Mouse (Mus musculus): ENCODE results near the gene Ranbp9. TPM values are rescaled to one million over a fixed set of nuclear protein-coding genes. Genes with fewer than 3 reads are reported as not detected.

The Ranbp9 gene
- polyA plus RNA-seq, 1 experiment, result 13.7 TPM

DNA sequence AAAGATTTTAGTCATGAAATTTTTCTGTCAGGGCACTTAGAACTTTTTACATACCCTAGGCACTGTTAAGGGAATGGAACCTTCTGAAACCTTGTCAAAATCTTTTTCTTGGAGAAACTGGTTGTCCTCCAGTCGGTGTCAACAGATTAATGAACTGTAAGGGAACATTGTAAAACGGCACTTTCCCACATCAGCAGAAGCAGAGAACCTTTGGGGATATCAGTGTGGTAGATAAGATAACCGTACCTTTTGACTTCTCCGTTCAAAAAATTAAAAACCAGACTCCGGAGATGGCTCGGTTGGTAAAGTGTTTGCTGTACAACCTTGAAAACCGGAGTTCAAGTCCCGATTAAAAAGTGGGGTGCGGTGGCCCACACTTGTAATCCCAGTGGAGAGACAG lies 1.7 kb upstream of the Ranbp9 start:
- Histone ChIP-seq H3K4me3 (ENCODE audit: low read depth, low read length) (no peak overlapping the region), H3K27me3 (ENCODE audit: control insufficient read depth, insufficient read depth, low read length) (no peaks in the 10 kb centered on the region), H3K4me1 (ENCODE audit: control insufficient read depth, insufficient read depth, insufficient read length, low read length) (peaks cover 5% of the 10 kb centered on the region; the same call in 1 of the 2 replicates), H3K36me3 (ENCODE audit: control insufficient read depth, insufficient read depth, low read length) (no peaks in the 10 kb centered on the region), H3K27ac (ENCODE audit: insufficient read depth, low read depth, low read length) (no peak overlapping the region)
- whole genome bisulfite sequencing, result 78% methylated on average over 9 of the region's 9 CpGs
- TF ChIP-seq POLR2A (IDR thresholded peaks at IDR 0.05; ENCODE audit: low read depth, low read length), result no peak
- TF ChIP-seq CTCF (IDR thresholded peaks at IDR 0.05; ENCODE audit: extremely low read depth, insufficient read length, insufficient replicate concordance, low read depth, low read length), result no peak

DNA sequence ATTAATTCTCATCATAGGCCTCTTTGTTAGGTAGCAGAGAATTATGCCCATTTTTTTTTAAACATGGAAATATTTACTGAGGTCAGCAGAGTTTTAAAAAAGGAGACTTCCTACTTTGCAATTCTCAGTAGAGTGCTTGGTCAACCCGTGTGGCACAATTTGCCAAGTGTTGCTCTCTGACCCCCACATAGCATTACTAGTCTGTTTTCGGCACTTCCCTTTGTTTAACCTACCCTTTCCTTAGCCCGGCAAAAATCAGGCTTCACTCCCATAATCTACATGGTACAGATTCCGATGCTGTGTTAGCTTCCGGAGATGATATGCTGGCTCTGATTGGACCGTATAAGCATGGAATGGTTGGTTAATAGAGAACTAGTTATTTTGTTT lies 770 bp upstream of the Ranbp9 start:
- Histone ChIP-seq H3K27ac (ENCODE audit: insufficient read depth, low read depth, low read length) (peak overlapping the region; percentile 76; the same call in 1 of the 2 replicates), H3K4me3 (ENCODE audit: low read depth, low read length) (peak overlapping the region; percentile 79; the same call in 1 of the 2 replicates), H3K4me1 (ENCODE audit: control insufficient read depth, insufficient read depth, insufficient read length, low read length) (peaks cover 5% of the 10 kb centered on the region; the same call in 1 of the 2 replicates), H3K36me3 (ENCODE audit: control insufficient read depth, insufficient read depth, low read length) (no peaks in the 10 kb centered on the region), H3K27me3 (ENCODE audit: control insufficient read depth, insufficient read depth, low read length) (no peaks in the 10 kb centered on the region)
- TF ChIP-seq POLR2A (IDR thresholded peaks at IDR 0.05; ENCODE audit: low read depth, low read length), result no peak
- no peak for TF ChIP-seq CTCF (IDR thresholded peaks at IDR 0.05; ENCODE audit: extremely low read depth, insufficient read length, insufficient replicate concordance, low read depth, low read length)
- WGBS, result 51% methylated on average over 6 of the region's 6 CpGs

DNA sequence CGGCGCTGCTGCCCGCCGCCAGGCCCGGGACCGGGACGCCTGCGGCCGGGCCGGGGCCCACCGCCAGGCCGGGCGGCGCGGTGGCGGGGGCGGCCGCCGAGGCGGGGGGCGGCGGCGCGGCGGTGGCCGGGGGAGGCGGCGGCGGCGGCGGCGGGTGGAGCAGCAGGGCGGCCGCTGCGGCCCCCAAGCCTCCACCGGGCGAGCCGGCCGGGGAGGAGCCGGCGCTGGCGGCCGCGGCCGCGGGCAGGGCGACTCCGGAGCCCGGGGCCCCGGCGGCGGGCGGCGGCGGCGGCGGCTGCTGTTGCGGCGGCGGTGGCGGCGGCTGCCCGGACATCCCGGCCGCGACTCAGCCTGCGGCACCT lies 506 bp downstream of the Ranbp9 start:
- Histone ChIP-seq H3K36me3 (ENCODE audit: control insufficient read depth, insufficient read depth, low read length) (no peaks in the 10 kb centered on the region), H3K27ac (ENCODE audit: insufficient read depth, low read depth, low read length) (peak overlapping the region; percentile 98), H3K4me1 (ENCODE audit: control insufficient read depth, insufficient read depth, insufficient read length, low read length) (peaks cover 9% of the 10 kb centered on the region; the same call in 1 of the 2 replicates), H3K4me3 (ENCODE audit: low read depth, low read length) (peak overlapping the region; percentile 100), H3K27me3 (ENCODE audit: control insufficient read depth, insufficient read depth, low read length) (no peaks in the 10 kb centered on the region)
- TF ChIP-seq CTCF (IDR thresholded peaks at IDR 0.05; ENCODE audit: extremely low read depth, insufficient read length, insufficient replicate concordance, low read depth, low read length) (no peak), POLR2A (IDR thresholded peaks at IDR 0.05; ENCODE audit: low read depth, low read length) (no peak)
- WGBS, result 28% methylated on average over 65 of the region's 67 CpGs

DNA sequence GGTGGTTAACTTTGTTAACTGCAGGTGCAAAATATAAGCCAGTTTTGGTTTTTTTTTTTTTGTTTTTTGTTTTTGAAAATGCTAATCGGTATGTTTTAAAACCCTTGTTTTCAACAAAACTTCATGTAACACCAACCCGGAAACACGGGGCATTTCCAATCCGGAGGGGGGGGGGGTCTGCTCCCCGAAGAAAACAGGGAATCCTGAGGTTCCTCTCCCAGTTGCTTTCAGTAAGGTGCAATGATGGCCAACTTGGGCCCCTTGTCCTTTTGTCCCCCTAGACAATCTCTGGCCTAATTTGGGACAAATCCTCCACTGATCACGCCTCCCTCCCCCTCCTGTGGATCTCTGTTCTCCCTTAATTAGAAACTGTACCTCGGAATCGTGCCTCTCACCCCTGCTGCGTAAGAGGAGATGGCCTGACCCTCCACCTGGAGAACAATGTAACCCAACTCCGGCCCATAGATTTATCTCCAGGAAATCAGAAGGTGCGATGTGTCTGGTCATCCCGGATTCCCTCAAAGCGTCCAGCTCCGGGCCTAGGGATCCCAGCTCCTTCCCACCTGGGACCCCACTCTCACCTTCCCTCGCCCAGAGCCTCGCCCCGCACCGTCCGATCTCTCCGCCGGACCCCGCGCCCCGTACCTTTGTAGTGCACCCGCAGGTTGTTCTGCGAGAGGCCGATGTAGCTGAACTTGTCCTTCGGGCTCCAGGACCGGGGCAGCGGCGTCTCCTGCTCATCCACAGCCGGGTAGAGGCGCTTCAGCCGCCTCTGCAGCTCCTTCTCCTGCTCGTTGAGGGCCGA lies 1.1 kb downstream of the Ranbp9 start:
- Histone ChIP-seq H3K36me3 (ENCODE audit: control insufficient read depth, insufficient read depth, low read length) (no peaks in the 10 kb centered on the region), H3K4me3 (ENCODE audit: low read depth, low read length) (peak overlapping the region; percentile 81), H3K4me1 (ENCODE audit: control insufficient read depth, insufficient read depth, insufficient read length, low read length) (peaks cover 9% of the 10 kb centered on the region; the same call in 1 of the 2 replicates), H3K27ac (ENCODE audit: insufficient read depth, low read depth, low read length) (peak overlapping the region; percentile 70), H3K27me3 (ENCODE audit: control insufficient read depth, insufficient read depth, low read length) (no peaks in the 10 kb centered on the region)
- TF ChIP-seq CTCF (IDR thresholded peaks at IDR 0.05; ENCODE audit: extremely low read depth, insufficient read length, insufficient replicate concordance, low read depth, low read length) (no peak), POLR2A (IDR thresholded peaks at IDR 0.05; ENCODE audit: low read depth, low read length) (no peak)
- WGBS, result under 1% methylated on average over 36 of the region's 36 CpGs

DNA sequence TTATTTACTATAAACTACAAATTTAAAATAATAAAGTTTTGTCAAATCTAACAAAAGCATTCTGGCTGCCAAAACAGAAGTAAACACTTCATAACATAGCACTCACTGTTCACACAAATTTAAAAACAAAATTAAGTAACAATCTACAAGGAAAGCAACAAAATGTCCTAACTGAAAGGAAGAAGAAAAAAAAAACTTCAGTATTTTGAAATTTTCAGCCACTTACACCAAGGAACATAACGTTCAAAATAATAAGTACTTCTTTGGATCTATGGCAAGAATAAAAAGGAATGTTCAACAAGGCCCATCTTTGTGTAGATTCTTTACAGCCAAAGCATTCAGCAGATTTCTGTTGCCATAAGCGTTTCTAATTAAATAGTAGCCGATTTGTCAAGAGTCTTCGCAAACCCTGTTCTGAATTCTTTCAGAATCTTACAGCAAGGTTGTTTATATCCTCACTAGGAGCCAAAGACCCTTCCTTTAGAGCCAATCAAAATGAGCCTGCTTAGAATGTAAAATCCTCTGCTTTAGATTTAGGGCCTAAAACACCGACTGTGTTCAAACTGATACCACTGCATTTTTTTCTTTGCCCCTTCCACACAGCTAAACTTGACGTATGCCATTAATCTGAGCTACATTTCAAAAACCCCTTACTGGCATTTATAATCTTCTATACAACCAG lies 1.9 kb downstream of the Ranbp9 start:
- peaks cover 12% of the 10 kb centered on the region; the same call in 1 of the 2 replicates for H3K4me1 ChIP-seq (ENCODE audit: control insufficient read depth, insufficient read depth, insufficient read length, low read length)
- peak overlapping the region; percentile 27; the same call in 1 of the 2 replicates for H3K27ac ChIP-seq (ENCODE audit: insufficient read depth, low read depth, low read length)
- H3K4me3 ChIP-seq (ENCODE audit: low read depth, low read length), result no peak overlapping the region
- WGBS, result 2% methylated on average over 6 of the region's 6 CpGs
- no peak for TF ChIP-seq POLR2A (IDR thresholded peaks at IDR 0.05; ENCODE audit: low read depth, low read length)
- H3K36me3 ChIP-seq (ENCODE audit: control insufficient read depth, insufficient read depth, low read length), result no peaks in the 10 kb centered on the region
- no peaks in the 10 kb centered on the region for H3K27me3 ChIP-seq (ENCODE audit: control insufficient read depth, insufficient read depth, low read length)

DNA sequence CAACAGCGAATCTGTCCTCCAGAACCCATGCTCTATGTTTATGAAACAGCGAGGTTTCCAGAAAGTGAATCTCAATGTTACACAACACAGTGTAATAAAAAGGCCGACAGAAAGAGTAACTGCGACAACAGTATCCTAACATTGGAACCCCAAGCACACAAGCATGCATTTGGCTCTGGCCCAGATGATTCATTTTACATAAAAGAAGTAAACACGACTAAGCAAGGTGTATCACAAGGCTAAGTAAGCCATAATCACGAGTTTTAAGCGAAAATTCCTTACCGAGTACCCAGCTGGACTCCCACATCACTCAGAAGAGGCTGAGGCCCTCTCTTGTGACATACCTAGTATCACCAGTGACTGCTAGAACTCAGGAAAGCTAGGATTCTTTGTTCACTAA lies 2.5 kb downstream of the Ranbp9 start:
- peaks cover 12% of the 10 kb centered on the region; the same call in 1 of the 2 replicates for H3K4me1 ChIP-seq (ENCODE audit: control insufficient read depth, insufficient read depth, insufficient read length, low read length)
- H3K27me3 ChIP-seq (ENCODE audit: control insufficient read depth, insufficient read depth, low read length), result no peaks in the 10 kb centered on the region
- peak overlapping the region; percentile 54 for H3K27ac ChIP-seq (ENCODE audit: insufficient read depth, low read depth, low read length)
- 2% methylated on average over 8 of the region's 8 CpGs for WGBS
- H3K4me3 ChIP-seq (ENCODE audit: low read depth, low read length), result no peak overlapping the region
- TF ChIP-seq CTCF (IDR thresholded peaks at IDR 0.05; ENCODE audit: extremely low read depth, insufficient read length, insufficient replicate concordance, low read depth, low read length), result no peak
- no peak for TF ChIP-seq POLR2A (IDR thresholded peaks at IDR 0.05; ENCODE audit: low read depth, low read length)
- no peaks in the 10 kb centered on the region for H3K36me3 ChIP-seq (ENCODE audit: control insufficient read depth, insufficient read depth, low read length)

DNA sequence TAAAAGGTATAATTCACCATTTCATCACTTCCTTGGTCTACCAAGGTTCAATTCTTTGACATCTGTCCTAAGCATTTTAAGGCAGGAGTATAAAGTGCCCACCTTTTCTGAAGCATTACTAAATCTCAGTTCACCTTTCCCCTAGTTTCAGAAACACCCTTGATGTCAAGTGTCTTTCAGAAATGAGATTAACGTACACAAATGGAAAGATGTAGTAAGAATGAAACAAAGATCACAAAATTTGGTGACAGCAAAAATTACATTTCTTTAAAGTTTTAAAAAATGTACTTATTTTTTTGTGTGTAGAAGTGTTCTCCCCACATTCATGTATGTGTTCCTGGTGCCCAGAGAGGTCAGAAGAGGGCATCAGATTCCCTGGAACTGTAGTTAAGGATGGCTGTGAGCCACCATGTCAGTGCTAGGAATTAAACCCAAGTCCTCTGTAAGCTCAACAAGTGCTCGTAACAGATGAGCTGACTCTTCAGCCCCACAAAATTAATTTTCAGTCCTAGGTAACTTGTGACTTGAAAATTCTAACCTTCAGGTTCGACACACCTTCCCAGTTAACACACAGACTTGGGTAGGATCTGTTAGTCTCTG lies 3.9 kb downstream of the Ranbp9 start:
- no peak overlapping the region for H3K4me3 ChIP-seq (ENCODE audit: low read depth, low read length)
- H3K27ac ChIP-seq (ENCODE audit: insufficient read depth, low read depth, low read length), result no peak overlapping the region
- WGBS, result 81% methylated on average over 3 of the region's 3 CpGs
- H3K4me1 ChIP-seq (ENCODE audit: control insufficient read depth, insufficient read depth, insufficient read length, low read length), result peaks cover 12% of the 10 kb centered on the region; the same call in 1 of the 2 replicates
- no peaks in the 10 kb centered on the region for H3K27me3 ChIP-seq (ENCODE audit: control insufficient read depth, insufficient read depth, low read length)
- TF ChIP-seq POLR2A (IDR thresholded peaks at IDR 0.05; ENCODE audit: low read depth, low read length) (no peak), CTCF (IDR thresholded peaks at IDR 0.05; ENCODE audit: extremely low read depth, insufficient read length, insufficient replicate concordance, low read depth, low read length) (no peak)
- H3K36me3 ChIP-seq (ENCODE audit: control insufficient read depth, insufficient read depth, low read length), result no peaks in the 10 kb centered on the region

Measured in small intestine, adult 2 months (tissue).